Mouse (Mus musculus): ENCODE measurements at regions not wholly inside any gene's neighbourhood (a gene's known extent, or its start where the extent isn't known, plus 50 kb on each side); places are given as distances from the start of the nearest gene placed in this dataset.
A peak's percentile ranks its signal among the peaks of the same experiment; 100 is the strongest.

GRCm38 (mm10) chr11:22693376-22693775 is 167.4 kb downstream of the B3gnt2 start:
- WGBS: 81% methylated on average over 2 of the region's 2 CpGs
- Histone ChIP-seq H3K4me3 (no peak overlapping the region), H3K4me2 (no peak overlapping the region), H3K9me3 (replicated peaks) (no peaks in the 10 kb centered on the region), H3K27ac (no peak overlapping the region), H3K9ac (no peak overlapping the region), H3K4me1 (replicated peaks) (peaks cover 6% of the 10 kb centered on the region), H3K36me3 (no peaks in the 10 kb centered on the region), H3K27me3 (no peaks in the 10 kb centered on the region)
- ATAC-seq (replicated peaks; ENCODE audit: insufficient number of reproducible peaks, insufficient read depth, low FRiP score, low read depth): no peak

DNA sequence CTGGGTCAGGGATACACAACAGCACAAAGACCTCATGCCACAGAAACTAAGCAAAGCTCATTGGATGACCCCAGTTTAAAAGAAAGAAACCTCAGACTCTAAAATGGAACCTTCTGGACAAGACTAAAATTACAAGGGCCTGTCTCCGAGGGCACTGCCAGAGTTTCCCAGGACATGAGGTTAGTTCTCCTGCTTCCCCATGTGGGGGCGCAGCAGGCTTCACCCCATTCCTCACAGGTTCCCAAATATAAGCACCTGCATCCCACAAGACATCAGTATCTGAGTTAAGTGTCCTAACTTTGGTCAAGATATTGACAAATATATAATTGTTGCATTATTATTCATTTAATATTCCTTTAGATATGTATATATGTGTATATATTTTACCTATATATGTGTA is 166.8 kb downstream of the B3gnt2 start:
- 79% methylated on average over 2 of the region's 2 CpGs for WGBS
- no peak overlapping the region for H3K4me2 ChIP-seq
- H3K9me3 ChIP-seq (replicated peaks): no peaks in the 10 kb centered on the region
- H3K4me3 ChIP-seq: no peak overlapping the region
- H3K27me3 ChIP-seq: no peaks in the 10 kb centered on the region
- H3K4me1 ChIP-seq (replicated peaks): peaks cover 6% of the 10 kb centered on the region
- no peaks in the 10 kb centered on the region for H3K36me3 ChIP-seq
- ATAC-seq (replicated peaks; ENCODE audit: insufficient number of reproducible peaks, insufficient read depth, low FRiP score, low read depth): no peak
- no peak overlapping the region for H3K27ac ChIP-seq
- H3K9ac ChIP-seq: no peak overlapping the region

DNA sequence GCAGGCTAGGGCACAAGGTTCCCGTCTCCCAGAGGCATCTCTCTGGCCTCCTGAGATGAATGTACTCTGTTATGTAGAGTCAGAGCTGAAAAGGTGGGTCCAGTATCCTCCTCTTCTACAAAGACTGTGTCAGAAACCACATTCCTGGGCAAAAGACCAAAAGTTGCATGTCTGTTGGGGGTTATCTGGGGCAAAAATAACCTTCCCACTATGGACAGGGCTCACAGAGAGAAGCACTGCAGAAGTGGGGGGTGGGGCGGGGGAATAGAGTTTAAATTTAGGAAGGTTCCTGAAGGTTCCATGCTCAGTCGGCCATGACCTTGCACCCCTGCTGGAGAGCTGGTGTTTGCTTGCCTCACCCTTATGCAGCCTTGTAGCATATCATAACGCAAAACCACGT is 165.9 kb downstream of the B3gnt2 start:
- 58% methylated on average over 5 of the region's 5 CpGs for WGBS
- no peak overlapping the region for H3K4me3 ChIP-seq
- H3K27ac ChIP-seq: peak overlapping the region; percentile 15; the same call in 1 of the 2 replicates
- no peak overlapping the region for H3K9ac ChIP-seq
- no peaks in the 10 kb centered on the region for H3K36me3 ChIP-seq
- no peak overlapping the region for H3K4me2 ChIP-seq
- peaks cover 6% of the 10 kb centered on the region for H3K4me1 ChIP-seq (replicated peaks)
- H3K9me3 ChIP-seq (replicated peaks): no peaks in the 10 kb centered on the region
- no peaks in the 10 kb centered on the region for H3K27me3 ChIP-seq
- ATAC-seq (replicated peaks; ENCODE audit: insufficient number of reproducible peaks, insufficient read depth, low FRiP score, low read depth): no peak

GRCm38 (mm10) chr11:22695237-22695636 is 165.5 kb downstream of the B3gnt2 start:
- WGBS: 86% methylated on average over 1 of the region's 1 CpGs
- H3K27ac ChIP-seq: no peak overlapping the region
- no peak for ATAC-seq (replicated peaks; ENCODE audit: insufficient number of reproducible peaks, insufficient read depth, low FRiP score, low read depth)

GRCm38 (mm10) chr11:22698057-22698941 is 162.5 kb downstream of the B3gnt2 start:
- Histone ChIP-seq H3K4me2 (no peak overlapping the region), H3K9me3 (replicated peaks) (no peaks in the 10 kb centered on the region), H3K27ac (no peak overlapping the region), H3K36me3 (no peaks in the 10 kb centered on the region), H3K27me3 (no peaks in the 10 kb centered on the region), H3K4me1 (replicated peaks) (peaks cover 6% of the 10 kb centered on the region), H3K4me3 (no peak overlapping the region), H3K9ac (no peak overlapping the region)
- 57% methylated on average over 5 of the region's 5 CpGs for WGBS
- peak; percentile 55 for ATAC-seq (replicated peaks; ENCODE audit: insufficient number of reproducible peaks, insufficient read depth, low FRiP score, low read depth)

More at GRCm38 (mm10) chr11:22695237-22695636, 165.5 kb downstream of the B3gnt2 start:
- Histone ChIP-seq H3K4me2 (no peak overlapping the region), H3K9ac (no peak overlapping the region), H3K4me3 (no peak overlapping the region), H3K4me1 (replicated peaks) (peaks cover 6% of the 10 kb centered on the region), H3K9me3 (replicated peaks) (no peaks in the 10 kb centered on the region), H3K27me3 (no peaks in the 10 kb centered on the region), H3K36me3 (no peaks in the 10 kb centered on the region)

- H3K9ac ChIP-seq: no peak overlapping the region
- no peaks in the 10 kb centered on the region for H3K27me3 ChIP-seq
- no peak overlapping the region for H3K4me3 ChIP-seq
- H3K27ac ChIP-seq: no peak overlapping the region
- WGBS: 88% methylated on average over 3 of the region's 3 CpGs
- ATAC-seq (replicated peaks; ENCODE audit: insufficient number of reproducible peaks, insufficient read depth, low FRiP score, low read depth): no peak
- H3K4me1 ChIP-seq (replicated peaks): no peaks in the 10 kb centered on the region
- H3K4me2 ChIP-seq: no peak overlapping the region
- H3K9me3 ChIP-seq (replicated peaks): no peaks in the 10 kb centered on the region
- no peaks in the 10 kb centered on the region for H3K36me3 ChIP-seq
Observed at GRCm38 (mm10) chr11:22706082-22706481, 154.7 kb downstream of the B3gnt2 start.

Measured in heart, embryonic 15.5 days (tissue).